8 mouse cellular contexts compared by ENCODE assay signal in genomic region chr7:114292501-114292971, GRCm38 (mm10). TPM values are rescaled to one million over a fixed set of nuclear protein-coding genes. Genes with fewer than 3 reads are reported as not detected.
A peak's percentile ranks its signal among the peaks of the same experiment; 100 is the strongest.
DNase-seq lines count a peak whose midpoint lies in the region; ATAC-seq and TF ChIP-seq lines count a peak whose summit lies in the region.

No protein-coding gene starts in this region.

- H3K4me2 ChIP-seq in hindbrain, embryonic 13.5 days = peak overlapping the region; percentile 41

- no peak overlapping the region for H3K9ac ChIP-seq in hindbrain, embryonic 13.5 days

- H3K27ac ChIP-seq in gastrocnemius, adult 2 months = peak overlapping the region; percentile 82
- H3K27ac ChIP-seq in hindbrain, embryonic 13.5 days = no peak overlapping the region
- H3K27ac ChIP-seq in left cerebral cortex, adult 2 months = peak overlapping the region; percentile 51; the same call in 1 of the 2 replicates

- TF ChIP-seq CTCF in gastrocnemius, adult 2 months (IDR thresholded peaks at IDR 0.05) = no peak
- TF ChIP-seq CTCF in left cerebral cortex, adult 2 months (IDR thresholded peaks at IDR 0.05) = no peak

- peaks cover 12% of the 10 kb centered on the region; the same call in 1 of the 2 replicates for H3K27me3 ChIP-seq in hindbrain, embryonic 13.5 days

- peak; percentile 33 to 69 for DNase-seq in adrenal gland, adult 18-20 months (ENCODE audit: low spot score in 2 of 2)
- DNase-seq in cerebellum, postnatal 10 days = peak; percentile 95 to 97
- DNase-seq in gastrocnemius, adult 2 months = peak; percentile 88
- peak in 1 of 2 experiments; percentile 55 for DNase-seq in left cerebral cortex, adult 2 months (ENCODE audit: extremely low spot score in 1 of 2, low spot score in 2 of 2)
- DNase-seq in lung, postnatal 36 days = peak; percentile 95
- DNase-seq in ovary, postnatal 36 days (ENCODE audit: low spot score) = peak; percentile 74
- no peak for DNase-seq in MN1 (ENCODE audit: low spot score)

- intact Hi-C loops in gastrocnemius, adult 2 months (cut with DNase I) = loop anchor here (10.0 kb wide), 1 partner anchor 122 kb away; the partner anchor contains the start of gene Pde3b
- intact Hi-C loops in left cerebral cortex, adult 2 months (cut with DNase I) = no loop called here

- peaks cover 9% of the 10 kb centered on the region for H3K4me1 ChIP-seq in hindbrain, embryonic 13.5 days (replicated peaks)

- H3K9me3 ChIP-seq in hindbrain, embryonic 13.5 days = no peaks in the 10 kb centered on the region

- WGBS in hindbrain, embryonic 13.5 days = 13% methylated on average over 12 of the region's 12 CpGs

- no peaks in the 10 kb centered on the region for H3K36me3 ChIP-seq in hindbrain, embryonic 13.5 days

- H3K4me3 ChIP-seq in gastrocnemius, adult 2 months = peak overlapping the region; percentile 55
- H3K4me3 ChIP-seq in hindbrain, embryonic 13.5 days = peak overlapping the region; percentile 13; the same call in 1 of the 2 replicates
- H3K4me3 ChIP-seq in left cerebral cortex, adult 2 months = peak overlapping the region; percentile 30

- ATAC-seq in hindbrain, embryonic 13.5 days (ENCODE audit: low FRiP score) = no peak

RNA-seq across cellular contexts. Expression of gene Psma1, which starts 16.6 kb away (rescaled TPM):
- 100 to 1,000 TPM; 149 to 179 TPM for total RNA-seq in adrenal gland, adult 18-20 months (2021)
- total RNA-seq in gastrocnemius, adult 2 months (2021) = 10 to 100 TPM; 95.8 to 100.0 TPM
- polyA plus RNA-seq in hindbrain, embryonic 13.5 days (2015; fragmentation: Nextera tagmentation; extraction: Ambion mirVana) = 377 and 380 TPM in 2 replicates
- total RNA-seq in left cerebral cortex, adult 2 months (2021) = 100 to 1,000 TPM in 1 of 2 experiments, 10 to 100 TPM in 1; 98.8 to 103 TPM

RNA-seq across cellular contexts. Expression of gene Copb1, which starts 38.0 kb away (rescaled TPM):
- total RNA-seq in adrenal gland, adult 18-20 months (2021) = 100 to 1,000 TPM; 113 to 123 TPM
- total RNA-seq in gastrocnemius, adult 2 months (2021) = 10 to 100 TPM; 22.0 to 26.8 TPM
- polyA plus RNA-seq in hindbrain, embryonic 13.5 days (2015; fragmentation: Nextera tagmentation; extraction: Ambion mirVana) = 91.4 and 93.4 TPM in 2 replicates
- total RNA-seq in left cerebral cortex, adult 2 months (2021) = 10 to 100 TPM; 52.5 to 60.5 TPM
